Mouse (Mus musculus) myocyte (in vitro differentiated cells): ENCODE measurements around the gene Ttll12.

Source experiments
- MAX ChIP-seq: IDR thresholded peaks from one replicate; pipeline ENCODE4 v1.6.1; 2011; ENCODE audit warnings: low read depth, mild to moderate bottlenecking, control low read depth
- MYOG ChIP-seq, 3 experiments: IDR thresholded peaks; one replicate each; pipeline ENCODE4 v1.6.1; 2011; ENCODE audit warnings: control low read depth in 2 of 3, low read depth in 2 of 3, mild to moderate bottlenecking in 2 of 3; ENCODE audit not compliant: insufficient read length in 2 of 3, control insufficient read depth in 1 of 3, insufficient read depth in 1 of 3
- POLR2A ChIP-seq: IDR thresholded peaks from one replicate; pipeline ENCODE4 v1.6.1; 2011; ENCODE audit warnings: low read depth, mild to moderate bottlenecking, control low read depth, moderate library complexity; ENCODE audit not compliant: insufficient read length
- SRF ChIP-seq: IDR thresholded peaks from one replicate; pipeline ENCODE4 v1.6.1; 2011; ENCODE audit warnings: low read depth; ENCODE audit not compliant: control insufficient read depth, insufficient read length
- TCF12 ChIP-seq: IDR thresholded peaks from one replicate; pipeline ENCODE4 v1.6.1; 2011; ENCODE audit warnings: mild to moderate bottlenecking, control low read depth; ENCODE audit not compliant: poor library complexity, insufficient read depth, severe bottlenecking
- TCF3 ChIP-seq: IDR thresholded peaks from one replicate; pipeline ENCODE4 v1.6.1; 2011; ENCODE audit warnings: low read depth, control low read depth; ENCODE audit not compliant: insufficient read length
- USF1 ChIP-seq: IDR thresholded peaks from one replicate; pipeline ENCODE4 v1.6.1; 2011; ENCODE audit warnings: low read depth, mild to moderate bottlenecking, control low read depth, moderate library complexity

DNA sequence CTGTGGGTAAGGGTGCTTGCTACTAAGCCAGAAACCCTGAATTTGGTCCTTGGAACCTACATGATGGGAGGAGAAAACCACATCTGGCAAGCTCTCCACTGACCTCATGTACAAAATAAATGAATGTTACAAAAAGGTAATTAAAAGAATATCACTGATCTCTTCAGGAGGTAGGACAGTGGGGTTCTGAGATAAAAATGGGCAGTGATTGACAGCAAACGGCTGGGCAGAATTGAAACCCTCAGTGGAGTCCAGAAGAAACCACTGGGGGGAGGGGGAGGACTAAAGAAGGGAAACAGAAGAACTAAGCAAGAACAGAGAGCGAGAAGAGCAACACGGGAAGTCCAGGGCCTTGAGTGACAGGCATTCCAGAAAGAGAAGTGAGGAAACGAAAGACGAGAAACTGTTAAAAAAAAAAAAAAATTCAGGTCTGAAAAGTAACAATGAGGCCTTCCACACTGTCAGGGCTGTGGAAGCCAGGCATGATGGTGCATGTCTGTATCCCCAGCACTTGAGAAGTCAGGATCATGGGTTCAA, 33.9 kb downstream of the Ttll12 start:
- TF ChIP-seq POLR2A (no peak), MAX (no peak), USF1 (no peak), TCF12 (no peak), TCF3 (no peak), MYOG (IDR thresholded peaks at IDR 0.05; ENCODE audit: control insufficient read depth in 1 of 3, insufficient read depth in 1 of 3, insufficient read length in 2 of 3, low read depth in 2 of 3) (no peak), SRF (no peak)
